Mouse (Mus musculus) limb, embryonic 10.5 days (tissue): ENCODE results near the gene Gnb3. TPM values are rescaled to one million over a fixed set of nuclear protein-coding genes. Genes with fewer than 3 reads are reported as not detected.

ENCODE experiments used
- DNase-seq: peaks from one replicate; pipeline ENCODE4 v3.0.0-alpha.2; 2017; ENCODE audit warnings: low spot score
- H3K27ac ChIP-seq: fragments of 300-500 bp; sonication (generic); 2 replicates; pipeline ENCODE4 v1.5.1; 2016; ENCODE audit warnings: mild to moderate bottlenecking
- H3K27me3 ChIP-seq: fragments of 300-500 bp; sonication (generic); 2 replicates; pipeline ENCODE4 v1.6.1; 2016; ENCODE audit warnings: low read depth, mild to moderate bottlenecking; ENCODE audit not compliant: poor library complexity, severe bottlenecking
- H3K36me3 ChIP-seq: fragments of 300-500 bp; sonication (generic); 2 replicates; pipeline ENCODE4 v1.6.1; 2016; ENCODE audit warnings: mild to moderate bottlenecking, moderate library complexity
- H3K4me1 ChIP-seq: fragments of 300-500 bp; sonication (generic); 2 replicates; pipeline ENCODE4 v1.6.1; 2016
- H3K4me3 ChIP-seq: fragments of 300-500 bp; sonication (generic); 2 replicates; pipeline ENCODE4 v1.5.1; 2016; ENCODE audit warnings: mild to moderate bottlenecking, moderate library complexity
- H3K9me3 ChIP-seq: fragments of 300-500 bp; sonication (generic); replicated peaks from 2 replicates; pipeline ENCODE4 v1.6.1; 2016; ENCODE audit warnings: mild to moderate bottlenecking
- WGBS: fragments of 180-500 bp; shearing (Covaris S2); methylation state at CpG from one replicate; pipeline ENCODE4 v1.1.7; 2016; 5-methylcytosine and 5-hydroxymethylcytosine counted together
- polyA plus RNA-seq: library from polyadenylated mRNA; unstranded; fragments of >200 nt; fragmentation: Nextera tagmentation; extraction: Ambion mirVana; gene quantifications from 2 replicates; pipeline ENCODE4 v1.2.1, GENCODE M21; 2016

Gnb3 gene
- polyA plus RNA-seq, 1 experiment from 2014 or later: 0.34 TPM

DNA sequence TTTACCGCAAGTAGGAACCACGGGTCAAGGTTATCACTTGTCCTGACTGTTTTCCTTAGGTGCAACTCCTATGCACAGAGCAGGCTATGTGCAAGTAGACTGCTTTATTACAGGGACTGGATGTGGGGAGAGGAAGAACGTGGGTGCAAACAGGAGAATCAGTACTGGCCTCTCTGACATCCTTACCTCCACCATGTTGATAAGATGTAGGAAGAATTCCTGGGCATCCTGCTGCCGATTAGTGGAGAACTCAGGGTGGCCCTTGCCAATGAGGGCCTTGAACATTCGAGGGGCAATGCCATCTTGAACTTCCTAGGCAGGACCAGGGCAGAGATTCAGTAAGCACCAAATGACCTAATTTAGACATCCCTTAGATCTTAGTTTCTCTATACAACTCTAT lies 19.2 kb downstream of the Gnb3 start:
- H3K4me1 ChIP-seq: no peaks in the 10 kb centered on the region
- no peaks in the 10 kb centered on the region for H3K27me3 ChIP-seq
- no peaks in the 10 kb centered on the region for H3K9me3 ChIP-seq
- WGBS: 94% methylated on average over 5 of the region's 5 CpGs
- H3K4me3 ChIP-seq: no peak overlapping the region
- H3K27ac ChIP-seq: no peak overlapping the region
- DNase-seq: no peak
- peaks cover 100% of the 10 kb centered on the region for H3K36me3 ChIP-seq

DNA sequence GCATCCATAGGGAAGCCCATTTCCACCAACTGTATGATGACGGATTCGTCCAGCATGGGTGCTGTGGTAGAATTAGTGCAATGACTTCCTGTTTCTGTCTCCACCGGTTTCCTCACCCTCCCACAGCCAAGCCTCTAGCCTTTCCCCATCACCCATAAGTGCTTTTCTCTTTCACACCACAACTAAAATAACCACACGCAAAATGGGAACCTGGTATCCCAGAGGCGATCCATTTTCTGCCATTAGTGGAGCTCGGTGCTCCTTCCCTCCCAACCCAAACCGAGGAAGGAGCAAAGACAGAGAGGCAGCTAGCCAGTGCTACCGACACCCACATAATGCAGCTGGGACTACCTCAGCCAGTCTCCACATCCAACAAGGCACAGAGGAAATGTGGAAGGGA lies 22.1 kb downstream of the Gnb3 start:
- H3K4me3 ChIP-seq: no peak overlapping the region
- peaks cover 18% of the 10 kb centered on the region for H3K4me1 ChIP-seq
- peaks cover 84% of the 10 kb centered on the region for H3K36me3 ChIP-seq
- H3K9me3 ChIP-seq: no peaks in the 10 kb centered on the region
- no peak overlapping the region for H3K27ac ChIP-seq
- 89% methylated on average over 8 of the region's 8 CpGs for WGBS
- H3K27me3 ChIP-seq: no peaks in the 10 kb centered on the region
- no peak for DNase-seq

DNA sequence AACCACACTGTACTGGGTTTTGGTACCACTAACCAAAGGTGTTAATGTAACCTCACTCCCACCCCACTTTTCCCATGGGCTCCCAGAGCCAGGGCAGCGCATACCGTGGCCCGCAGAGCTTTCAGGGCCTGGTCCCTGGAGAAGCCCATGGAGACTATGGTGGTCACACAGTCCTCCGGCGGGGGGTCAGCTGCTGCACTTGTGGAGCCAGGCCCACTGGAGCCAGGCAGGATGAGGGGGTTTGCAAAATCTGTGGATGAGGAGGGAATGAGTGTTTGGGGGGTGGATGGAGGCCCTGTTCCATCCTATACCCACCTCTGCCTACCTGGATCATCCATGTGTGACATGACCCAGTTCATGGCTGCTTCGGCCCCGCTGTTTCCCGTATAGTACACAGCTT lies 22.5 kb downstream of the Gnb3 start:
- no peak for DNase-seq
- 98% methylated on average over 8 of the region's 8 CpGs for WGBS
- Histone ChIP-seq H3K27ac (no peak overlapping the region), H3K4me1 (peaks cover 22% of the 10 kb centered on the region), H3K36me3 (peaks cover 83% of the 10 kb centered on the region), H3K4me3 (no peak overlapping the region), H3K9me3 (no peaks in the 10 kb centered on the region), H3K27me3 (no peaks in the 10 kb centered on the region)

DNA sequence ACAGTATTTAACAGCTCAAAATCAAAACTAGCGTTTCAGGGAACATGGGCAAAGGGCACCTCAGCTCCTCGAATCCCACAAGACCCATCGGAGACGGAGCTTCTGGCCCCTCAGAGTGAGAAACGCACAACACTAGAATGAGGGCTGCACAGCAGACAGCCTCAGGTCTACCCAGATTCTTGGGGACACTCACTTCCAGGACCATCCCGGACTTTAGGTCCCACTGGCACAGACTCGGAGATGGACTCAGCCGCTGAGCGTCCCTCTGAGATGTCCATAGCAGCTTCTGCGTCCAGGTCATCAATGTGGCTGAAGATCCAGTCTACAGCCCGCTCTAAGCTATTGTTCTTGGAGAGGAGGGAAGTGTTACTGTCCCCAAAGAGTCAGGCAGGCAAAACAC lies 22.9 kb downstream of the Gnb3 start:
- WGBS: 95% methylated on average over 11 of the region's 11 CpGs
- no peak overlapping the region for H3K4me3 ChIP-seq
- no peaks in the 10 kb centered on the region for H3K27me3 ChIP-seq
- no peak overlapping the region for H3K27ac ChIP-seq
- peaks cover 83% of the 10 kb centered on the region for H3K36me3 ChIP-seq
- DNase-seq: no peak
- H3K4me1 ChIP-seq: peaks cover 26% of the 10 kb centered on the region
- no peaks in the 10 kb centered on the region for H3K9me3 ChIP-seq

DNA sequence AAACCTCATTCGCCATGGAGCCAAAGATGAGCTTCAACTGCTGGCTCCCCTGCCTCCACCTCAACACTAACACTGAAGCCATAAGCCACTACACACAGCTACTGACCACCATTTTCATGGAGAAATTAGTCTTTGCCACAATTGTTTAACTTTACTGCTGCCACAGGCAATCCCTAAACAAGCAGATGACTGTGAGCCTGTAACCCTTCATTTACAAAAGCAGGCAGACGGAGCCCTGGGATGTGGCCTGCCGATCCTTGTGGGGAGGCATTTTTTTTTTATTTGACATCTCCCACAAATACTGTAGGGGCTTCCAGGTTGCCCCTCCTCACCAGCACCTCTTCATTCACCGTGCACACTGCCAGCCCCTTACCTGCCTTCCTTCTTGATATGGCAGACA lies 23.5 kb downstream of the Gnb3 start:
- WGBS: 92% methylated on average over 4 of the region's 4 CpGs
- H3K36me3 ChIP-seq: peaks cover 83% of the 10 kb centered on the region

DNA sequence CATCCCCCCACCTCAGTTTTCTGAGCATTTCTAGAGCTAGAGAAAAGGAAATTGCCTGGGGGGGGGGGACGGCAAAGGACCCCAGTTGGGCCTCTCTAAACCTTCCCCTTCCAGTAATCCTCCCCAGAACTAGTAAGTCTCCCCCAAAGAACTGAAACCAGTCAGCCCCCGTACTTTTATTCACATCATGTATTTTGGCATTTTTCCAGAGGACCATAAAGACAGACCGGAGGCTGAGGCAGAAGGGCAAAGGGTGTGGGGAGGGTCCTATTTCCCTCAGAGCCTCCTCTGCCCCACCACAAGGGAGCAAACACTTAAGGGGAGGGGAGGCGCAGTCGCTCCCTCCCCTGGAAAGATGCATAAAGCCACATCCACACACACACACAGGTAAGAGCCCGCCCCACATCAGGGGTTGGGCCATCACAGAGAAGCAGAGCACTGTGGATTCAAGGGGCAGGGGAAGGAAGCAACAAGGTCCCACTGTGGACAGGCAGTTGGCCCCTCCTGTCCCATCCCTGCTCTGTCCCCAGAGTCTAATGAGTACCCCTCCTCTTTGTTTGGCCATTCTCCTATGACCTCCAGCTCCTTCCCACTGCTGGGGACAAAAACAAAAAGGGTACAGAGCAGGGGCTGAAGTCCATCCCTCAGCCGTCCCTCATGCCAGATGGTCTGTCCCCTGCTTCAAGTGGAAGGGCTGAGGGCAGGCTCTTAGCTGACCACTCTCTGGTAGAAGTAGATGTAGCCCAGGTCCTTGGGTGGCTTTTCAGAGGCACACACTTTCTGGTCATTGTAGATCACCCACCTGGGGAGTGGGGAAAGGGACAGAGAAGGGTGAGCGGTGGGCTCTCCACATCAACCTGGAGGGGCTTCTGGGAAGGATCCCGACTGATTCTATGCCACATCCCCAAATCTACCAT lies 25.0 kb downstream of the Gnb3 start:
- WGBS: 85% methylated on average over 9 of the region's 9 CpGs
- H3K36me3 ChIP-seq: peaks cover 83% of the 10 kb centered on the region
- peak overlapping the region; percentile 95 for H3K27ac ChIP-seq
- H3K27me3 ChIP-seq: no peaks in the 10 kb centered on the region
- DNase-seq: no peak
- peaks cover 34% of the 10 kb centered on the region for H3K4me1 ChIP-seq
- peak overlapping the region; percentile 69; the same call in 1 of the 2 replicates for H3K4me3 ChIP-seq
- H3K9me3 ChIP-seq: no peaks in the 10 kb centered on the region

More for the DNA sequence above, 23.5 kb downstream of the Gnb3 start:
- Histone ChIP-seq H3K4me3 (no peak overlapping the region), H3K27me3 (no peaks in the 10 kb centered on the region), H3K4me1 (peaks cover 31% of the 10 kb centered on the region), H3K9me3 (no peaks in the 10 kb centered on the region), H3K27ac (no peak overlapping the region)
- DNase-seq: no peak

DNA sequence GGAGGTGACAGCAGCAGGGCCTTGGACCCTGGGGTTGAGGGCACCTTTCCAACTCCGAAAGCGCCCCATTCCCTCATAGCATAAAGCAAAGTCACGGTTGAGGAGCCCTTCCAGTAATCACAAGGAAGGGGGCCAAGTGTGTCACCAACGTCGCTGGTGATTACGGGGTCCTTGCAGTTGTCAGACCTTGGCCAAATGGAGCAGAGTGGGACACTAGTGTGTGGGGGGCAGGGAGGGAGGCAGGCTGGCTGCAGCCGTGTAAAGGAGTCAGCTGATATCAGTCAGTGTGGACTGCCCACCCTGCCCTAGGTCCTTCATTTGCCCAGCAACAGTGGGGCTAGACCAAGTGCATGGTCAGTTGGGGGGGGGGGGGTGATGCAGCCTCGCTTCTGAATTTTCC lies 25.6 kb downstream of the Gnb3 start:
- Histone ChIP-seq H3K4me1 (peaks cover 41% of the 10 kb centered on the region), H3K27me3 (no peaks in the 10 kb centered on the region), H3K4me3 (peak overlapping the region; percentile 69), H3K36me3 (peaks cover 80% of the 10 kb centered on the region), H3K27ac (peak overlapping the region; percentile 95), H3K9me3 (no peaks in the 10 kb centered on the region)
- WGBS: 36% methylated on average over 8 of the region's 8 CpGs
- peak; percentile 50 for DNase-seq

DNA sequence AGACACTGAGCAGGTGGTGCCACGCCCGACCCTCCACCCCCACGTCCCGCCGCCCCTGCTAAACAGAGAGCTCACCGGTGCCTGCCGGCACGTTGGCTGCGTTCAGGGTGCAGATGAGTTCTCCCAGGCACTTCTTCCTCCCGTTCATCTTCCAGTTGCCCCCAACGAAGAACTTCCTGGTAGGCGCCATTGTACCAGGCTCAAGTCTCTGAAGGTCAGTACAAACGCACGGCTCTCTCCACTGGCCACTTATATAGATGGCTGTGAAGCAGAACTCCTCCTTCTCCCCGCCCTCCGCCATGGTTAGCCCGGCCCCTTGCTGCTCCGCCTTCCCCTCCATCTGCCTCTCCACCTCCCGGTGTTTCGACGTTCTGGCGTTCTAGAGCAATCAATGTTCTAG lies 26.1 kb downstream of the Gnb3 start, which contains the start of gene Tpi1:
TSS of gene Tpi1 (minus strand) at position 364 of the 400 bp plus-strand sequence.
- WGBS: under 1% methylated on average over 22 of the region's 22 CpGs
- peak; percentile 87 for DNase-seq
- H3K27ac ChIP-seq: peak within 1 kb of the TSS; percentile 95
- no peaks in the 10 kb centered on the region for H3K9me3 ChIP-seq
- H3K36me3 ChIP-seq: peaks cover 75% of the 10 kb centered on the region
- H3K27me3 ChIP-seq: no peaks in the 10 kb centered on the region
- H3K4me1 ChIP-seq: peaks cover 46% of the 10 kb centered on the region
- H3K4me3 ChIP-seq: peak within 1 kb of the TSS; percentile 69

DNA sequence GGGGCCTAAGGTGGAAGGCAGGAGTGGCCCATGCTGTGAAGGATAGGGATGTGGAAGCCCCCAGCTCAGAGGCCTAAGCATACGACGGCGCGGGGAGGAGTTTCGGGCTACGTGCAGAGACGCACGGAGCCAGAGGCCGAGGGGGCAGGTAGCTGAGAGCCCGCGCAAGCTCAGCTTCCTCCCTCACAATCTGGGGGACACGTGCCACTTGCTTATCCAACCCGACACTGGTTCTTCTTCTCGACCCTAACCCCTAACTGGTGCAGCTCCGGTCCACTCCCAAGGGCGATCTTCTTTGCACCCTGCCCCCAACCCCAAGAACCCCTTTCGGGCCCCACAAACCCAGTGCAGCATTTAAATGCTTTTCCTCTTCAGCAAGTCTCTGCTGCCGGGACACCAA lies 26.6 kb downstream of the Gnb3 start:
- no peaks in the 10 kb centered on the region for H3K9me3 ChIP-seq
- DNase-seq: peak; percentile 80
- peak overlapping the region; percentile 95 for H3K27ac ChIP-seq
- peaks cover 50% of the 10 kb centered on the region for H3K4me1 ChIP-seq
- peaks cover 71% of the 10 kb centered on the region for H3K36me3 ChIP-seq
- H3K4me3 ChIP-seq: peak overlapping the region; percentile 69
- WGBS: under 1% methylated on average over 18 of the region's 18 CpGs
- no peaks in the 10 kb centered on the region for H3K27me3 ChIP-seq

DNA sequence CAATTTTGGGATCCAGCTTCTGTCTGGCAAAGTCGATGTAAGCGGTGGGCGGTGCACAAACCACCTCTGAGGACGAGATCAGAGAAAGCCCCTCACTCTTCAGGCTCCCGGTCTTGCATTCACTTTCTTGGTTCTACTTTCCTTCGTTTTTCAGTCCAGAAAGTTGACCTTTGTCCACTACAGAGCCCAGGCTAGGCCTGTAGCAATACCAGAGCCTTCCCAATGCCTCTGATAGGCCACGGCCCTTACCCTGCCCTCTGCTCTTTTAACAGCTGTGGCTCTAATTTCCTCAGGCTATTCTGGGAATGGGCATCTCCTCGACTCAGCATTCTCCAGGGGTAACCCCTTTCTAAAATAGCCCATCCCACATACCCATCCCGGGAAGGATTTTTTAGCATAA lies 27.2 kb downstream of the Gnb3 start:
- H3K4me3 ChIP-seq: peak overlapping the region; percentile 69
- DNase-seq: no peak

DNA sequence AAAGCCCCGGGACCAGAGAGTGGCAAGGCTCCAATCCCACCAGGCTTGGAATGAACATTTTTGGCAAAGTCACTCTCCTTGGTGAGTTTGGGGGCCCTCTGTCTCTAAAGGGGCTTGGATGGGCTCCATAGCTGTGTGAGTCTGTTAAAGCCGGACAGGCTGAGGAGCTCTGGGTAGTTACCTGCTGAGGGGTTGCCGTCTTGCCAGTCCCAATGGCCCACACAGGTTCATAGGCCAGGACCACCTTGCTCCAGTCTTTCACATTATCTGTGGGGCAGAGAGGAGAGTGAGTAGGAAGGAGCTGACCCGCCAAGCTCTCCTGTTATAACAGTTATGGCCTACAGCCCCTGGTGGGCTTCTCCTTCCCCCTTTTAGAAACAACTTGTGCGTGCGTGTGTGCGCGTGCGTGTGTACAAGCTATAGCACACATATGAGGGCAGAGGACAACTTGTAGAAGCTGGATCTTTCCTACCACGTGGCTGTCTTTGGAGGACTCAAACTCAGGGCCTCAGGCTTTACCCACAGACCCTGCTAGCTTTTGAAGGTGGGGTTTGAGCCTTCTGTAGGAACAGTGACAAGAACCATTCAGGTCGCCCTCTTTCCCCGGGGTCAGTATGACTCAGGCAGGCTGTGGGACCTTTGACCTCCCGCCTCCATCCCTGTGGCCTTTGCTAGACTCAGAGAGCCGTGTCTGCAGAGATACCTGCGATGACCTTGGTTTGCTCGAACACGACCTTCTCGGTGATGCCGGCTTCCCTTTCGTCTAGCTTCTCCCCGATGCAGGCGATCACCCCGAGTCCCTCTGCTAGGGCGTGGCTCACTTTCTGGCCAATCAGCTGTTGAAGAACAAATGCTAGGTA lies 28.1 kb downstream of the Gnb3 start:
- DNase-seq: no peak
- H3K27ac ChIP-seq: peak overlapping the region; percentile 95; the same call in 1 of the 2 replicates
- peaks cover 55% of the 10 kb centered on the region for H3K36me3 ChIP-seq
- 86% methylated on average over 24 of the region's 24 CpGs for WGBS
- H3K4me3 ChIP-seq: peak overlapping the region; percentile 69
- H3K4me1 ChIP-seq: peaks cover 56% of the 10 kb centered on the region
- H3K9me3 ChIP-seq: no peaks in the 10 kb centered on the region
- H3K27me3 ChIP-seq: no peaks in the 10 kb centered on the region

More for the DNA sequence above, 27.2 kb downstream of the Gnb3 start:
- 25% methylated on average over 9 of the region's 9 CpGs for WGBS
- peak overlapping the region; percentile 95 for H3K27ac ChIP-seq
- H3K4me1 ChIP-seq: peaks cover 56% of the 10 kb centered on the region
- H3K27me3 ChIP-seq: no peaks in the 10 kb centered on the region
- H3K36me3 ChIP-seq: peaks cover 64% of the 10 kb centered on the region
- no peaks in the 10 kb centered on the region for H3K9me3 ChIP-seq

DNA sequence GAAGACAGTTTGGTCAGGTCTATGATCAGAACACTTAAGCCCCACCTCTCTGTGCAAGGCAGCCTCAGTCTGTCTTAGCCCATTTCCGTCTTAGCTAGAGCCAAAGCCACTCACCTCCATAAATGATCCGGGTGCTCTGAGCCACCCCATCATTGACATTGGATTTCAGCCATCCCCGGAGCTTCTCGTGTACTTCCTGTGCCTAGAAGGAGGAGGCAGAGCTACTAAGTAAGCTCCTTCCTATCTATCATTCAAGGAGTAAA lies 28.7 kb downstream of the Gnb3 start:
- Histone ChIP-seq H3K4me3 (no peak overlapping the region), H3K9me3 (no peaks in the 10 kb centered on the region), H3K36me3 (peaks cover 49% of the 10 kb centered on the region), H3K27ac (no peak overlapping the region), H3K4me1 (peaks cover 60% of the 10 kb centered on the region), H3K27me3 (no peaks in the 10 kb centered on the region)
- 91% methylated on average over 4 of the region's 4 CpGs for WGBS
- no peak for DNase-seq
